In the genomic region with DNA sequence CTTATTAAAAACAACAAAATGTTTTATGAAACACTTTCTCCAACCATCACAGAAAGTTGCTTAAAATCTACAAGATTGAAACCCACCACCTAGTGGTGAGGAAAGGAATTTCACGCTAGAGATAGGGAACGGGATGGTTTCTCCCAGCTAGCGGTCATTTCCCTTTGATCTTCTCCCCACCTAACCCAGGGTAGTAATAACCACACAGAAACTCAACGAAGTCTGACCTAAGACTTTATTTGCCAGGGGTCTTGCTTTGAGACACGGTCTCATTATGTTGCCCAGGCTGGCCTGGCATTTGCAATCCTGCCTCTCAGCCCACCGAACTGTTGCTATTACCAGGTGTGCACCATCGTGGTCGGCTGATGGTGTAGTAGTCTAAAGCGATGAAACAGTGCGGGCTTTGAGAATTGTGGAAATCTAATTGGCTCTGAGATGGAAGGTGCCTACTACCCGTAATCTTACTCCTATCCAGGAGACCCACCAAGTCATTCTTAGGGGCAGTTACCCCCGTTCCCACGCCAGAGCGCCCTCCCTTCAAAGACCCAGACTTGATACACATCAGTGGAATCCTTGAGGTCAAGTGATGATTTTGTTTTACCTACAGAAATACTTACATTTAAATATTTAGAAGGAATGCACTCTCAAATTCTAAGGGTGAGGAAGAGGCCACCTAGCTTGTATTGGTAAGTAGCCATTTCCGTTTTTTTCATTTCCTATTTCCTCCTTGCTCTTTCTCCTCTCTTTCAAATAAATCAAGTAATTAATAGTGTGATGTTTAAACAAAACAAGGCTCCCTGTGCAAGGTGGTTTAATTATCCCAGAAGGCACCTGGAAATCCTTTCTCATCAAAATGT, we compare ENCODE assay signal across 8 mouse cellular contexts. TPM values are rescaled to one million over a fixed set of nuclear protein-coding genes. Genes with fewer than 3 reads are reported as not detected.
DNase-seq lines count a peak whose midpoint lies in the region; ATAC-seq and TF ChIP-seq lines count a peak whose summit lies in the region.

No protein-coding gene starts in this region.

- no peaks in the 10 kb centered on the region for H3K27me3 ChIP-seq in intestine, postnatal 0 days (replicated peaks; ENCODE audit: control insufficient read depth, insufficient read depth, low read length)
- no peaks in the 10 kb centered on the region for H3K27me3 ChIP-seq in liver, embryonic 11.5 days (replicated peaks; ENCODE audit: control insufficient read depth, insufficient read depth, low read length)

- peak overlapping the region; percentile 82 for H3K9ac ChIP-seq in intestine, postnatal 0 days (ENCODE audit: low read depth, low read length)
- peak overlapping the region; percentile 53 for H3K9ac ChIP-seq in liver, embryonic 11.5 days (ENCODE audit: low read depth, low read length)

- WGBS in intestine, postnatal 0 days = 16% methylated on average over 15 of the region's 15 CpGs
- WGBS in liver, embryonic 11.5 days = 9% methylated on average over 15 of the region's 15 CpGs

- H3K9me3 ChIP-seq in intestine, postnatal 0 days (ENCODE audit: control insufficient read depth) = no peaks in the 10 kb centered on the region
- H3K9me3 ChIP-seq in liver, embryonic 11.5 days (ENCODE audit: control insufficient read depth, low read length) = no peaks in the 10 kb centered on the region

- peak; percentile 83 for TF ChIP-seq CTCF in intestine, postnatal 0 days (IDR thresholded peaks at IDR 0.05; ENCODE audit: low read depth)

- no peak for ATAC-seq in intestine, postnatal 0 days
- ATAC-seq in liver, embryonic 11.5 days (replicated peaks; ENCODE audit: low FRiP score) = no peak

- no peaks in the 10 kb centered on the region for H3K36me3 ChIP-seq in intestine, postnatal 0 days (ENCODE audit: control insufficient read depth, insufficient read depth)
- H3K36me3 ChIP-seq in liver, embryonic 11.5 days (ENCODE audit: control insufficient read depth, insufficient read depth, low read length) = no peaks in the 10 kb centered on the region

- 0 out of 2 replicates have a peak, but pooled peaks cover 3% of the 10 kb centered on the region for H3K4me1 ChIP-seq in intestine, postnatal 0 days (replicated peaks; ENCODE audit: control insufficient read depth, insufficient read depth, low read length)
- H3K4me1 ChIP-seq in liver, embryonic 11.5 days (replicated peaks; ENCODE audit: control insufficient read depth, insufficient read depth, low read length) = peaks cover 13% of the 10 kb centered on the region

- DNase-seq in urinary bladder, postnatal 25 days (ENCODE audit: low spot score) = peak; percentile 27
- DNase-seq in urinary bladder, postnatal 4 days (ENCODE audit: low spot score in 2 of 2) = no peak
- peak; percentile 70 for DNase-seq in cerebellum, adult 9-10 months
- DNase-seq in forelimb bud, embryonic 11.5 days (ENCODE audit: low read depth, low spot score) = peak; percentile 67
- DNase-seq in liver, embryonic 11.5 days (ENCODE audit: low spot score) = peak; percentile 49
- DNase-seq in natural killer cell, adult 2 months (ENCODE audit: low spot score in 2 of 2) = peak; percentile 21 to 44
- peak; percentile 63 for DNase-seq in thymus, postnatal 0 days (ENCODE audit: low spot score)

- peak overlapping the region; percentile 98; the same call in 1 of the 2 replicates for H3K27ac ChIP-seq in intestine, postnatal 0 days (ENCODE audit: low read depth, low read length)
- peak overlapping the region; percentile 96 for H3K27ac ChIP-seq in liver, embryonic 11.5 days (ENCODE audit: low read depth, low read length)

- peak overlapping the region; percentile 82 for H3K4me2 ChIP-seq in intestine, postnatal 0 days (replicated peaks; ENCODE audit: low read depth)
- H3K4me2 ChIP-seq in liver, embryonic 11.5 days = peak overlapping the region; percentile 98

- H3K4me3 ChIP-seq in intestine, postnatal 0 days (ENCODE audit: low read depth, low read length) = peak overlapping the region; percentile 89
- peak overlapping the region; percentile 99 for H3K4me3 ChIP-seq in liver, embryonic 11.5 days (ENCODE audit: low read depth, low read length)

RNA-seq across cellular contexts. Expression of a gene that starts 1.2 kb away (rescaled TPM):
- 16.0 and 18.4 TPM in 2 replicates for polyA plus RNA-seq in intestine, postnatal 0 days (2015; fragmentation: Nextera tagmentation; extraction: Ambion mirVana)
- 10.0 and 10.4 TPM in 2 replicates for polyA plus RNA-seq in liver, embryonic 11.5 days (2014; fragmentation: Nextera tagmentation; extraction: Ambion mirVana)
- polyA plus RNA-seq in thymus, postnatal 0 days (2015; fragmentation: Nextera tagmentation; extraction: Ambion mirVana) = 9.9 and 13.0 TPM in 2 replicates

Comparison
In these comparisons a context has a peak if more than half of its experiments do, and no peak if none do; other contexts are left out.
1. DNase-seq: peak in urinary bladder, postnatal 25 days (single experiment), cerebellum, adult 9-10 months (single experiment), forelimb bud, embryonic 11.5 days (single experiment), liver, embryonic 11.5 days (single experiment), natural killer cell, adult 2 months (2 of 2) and thymus, postnatal 0 days (single experiment); none in urinary bladder, postnatal 4 days (0 of 2).